Mouse (Mus musculus) retina, adult 2 months (tissue): Measurements from ENCODE around the gene Dennd1a.

Experiments
- DNase-seq: peaks from one replicate; pipeline ENCODE4 v3.0.0-alpha.2; 2012; ENCODE audit warnings: low read depth, low spot score

Gene Dennd1a

DNA sequence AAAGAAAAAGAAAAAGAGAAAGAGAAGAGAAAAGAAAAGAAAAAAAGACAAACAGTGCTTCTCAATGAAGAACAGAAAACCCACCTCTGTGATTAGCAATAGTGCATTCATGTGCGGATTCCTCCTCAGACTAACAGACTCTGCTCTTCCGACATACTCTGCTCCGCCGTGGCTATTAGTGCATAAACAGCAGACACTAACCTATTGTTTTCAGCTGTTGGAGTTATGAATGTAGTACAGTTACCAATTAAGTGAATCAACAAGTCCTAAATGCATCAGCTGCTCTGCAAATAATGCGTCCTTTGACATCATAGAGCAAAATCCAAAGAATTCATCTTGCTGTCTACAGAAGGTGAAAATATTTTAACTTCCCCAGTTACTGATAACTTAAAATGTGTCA, 121.2 kb downstream of the Dennd1a start:
- DNase-seq: no peak

GRCm38 (mm10) chr2:38164326-38165035, 122.7 kb downstream of the Dennd1a start:
- no peak for DNase-seq

GRCm38 (mm10) chr2:38162486-38162885, 124.7 kb downstream of the Dennd1a start:
- no peak for DNase-seq

DNA sequence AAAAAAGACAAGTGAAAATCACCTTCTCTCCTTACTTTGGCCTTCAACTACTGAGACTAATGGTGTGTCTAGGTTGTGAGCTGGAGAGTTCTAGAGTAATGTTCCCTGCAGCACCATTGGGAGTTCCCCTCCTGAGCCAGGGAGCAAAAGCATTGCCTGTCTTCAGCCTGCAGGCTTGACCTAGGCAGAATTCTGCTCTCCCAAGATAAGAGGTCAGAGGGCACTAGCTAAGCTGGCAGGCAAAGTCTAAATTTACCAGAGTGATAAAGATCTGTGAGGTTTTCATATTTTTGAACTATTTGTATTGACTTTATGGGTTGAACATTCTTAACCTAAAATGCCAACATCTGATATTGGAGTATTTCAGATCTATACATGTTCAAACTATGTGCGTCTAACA, 125.7 kb downstream of the Dennd1a start:
- DNase-seq: no peak

- no peak for DNase-seq
Observed at GRCm38 (mm10) chr2:38159736-38160135, 127.5 kb downstream of the Dennd1a start.

DNA sequence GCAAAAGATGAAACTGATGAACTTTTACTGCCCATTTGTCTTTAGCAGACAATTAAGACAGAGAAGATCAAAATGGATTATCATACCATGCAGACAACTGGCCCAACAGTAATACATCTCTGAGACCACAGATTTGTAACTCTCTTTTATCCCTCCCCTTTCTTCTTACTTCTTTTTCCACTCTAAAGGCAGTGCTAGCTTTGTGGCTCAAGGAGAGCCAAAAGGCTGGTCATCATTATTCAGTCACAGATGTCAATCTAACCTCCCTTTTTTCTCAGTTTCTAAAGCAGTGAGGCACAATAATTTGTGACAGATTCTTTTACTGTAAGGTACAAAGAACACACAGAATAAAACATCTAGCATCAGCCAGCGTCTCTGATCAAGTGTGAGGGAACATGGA, 130.2 kb downstream of the Dennd1a start:
- no peak for DNase-seq

GRCm38 (mm10) chr2:38156001-38156400, 131.2 kb downstream of the Dennd1a start:
- DNase-seq: no peak

DNA sequence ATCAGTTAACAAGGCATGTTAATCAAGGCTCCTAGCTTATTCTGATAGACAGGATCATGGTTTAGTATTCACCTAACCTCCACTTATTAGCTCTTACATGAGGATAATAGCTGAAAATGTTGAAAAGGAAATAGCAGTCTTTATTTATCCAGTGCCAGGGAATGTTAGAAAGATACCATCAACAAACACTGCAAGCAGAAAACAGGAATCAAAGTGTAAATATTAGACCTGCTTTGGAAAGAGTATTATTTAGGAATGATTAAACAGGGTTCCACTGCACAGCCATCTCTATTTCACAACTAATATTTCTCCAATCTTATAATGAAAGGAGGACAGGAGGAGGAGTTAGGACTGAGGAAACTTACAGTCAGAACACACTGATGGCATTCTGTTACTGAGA, 142.4 kb downstream of the Dennd1a start:
- no peak for DNase-seq

DNA sequence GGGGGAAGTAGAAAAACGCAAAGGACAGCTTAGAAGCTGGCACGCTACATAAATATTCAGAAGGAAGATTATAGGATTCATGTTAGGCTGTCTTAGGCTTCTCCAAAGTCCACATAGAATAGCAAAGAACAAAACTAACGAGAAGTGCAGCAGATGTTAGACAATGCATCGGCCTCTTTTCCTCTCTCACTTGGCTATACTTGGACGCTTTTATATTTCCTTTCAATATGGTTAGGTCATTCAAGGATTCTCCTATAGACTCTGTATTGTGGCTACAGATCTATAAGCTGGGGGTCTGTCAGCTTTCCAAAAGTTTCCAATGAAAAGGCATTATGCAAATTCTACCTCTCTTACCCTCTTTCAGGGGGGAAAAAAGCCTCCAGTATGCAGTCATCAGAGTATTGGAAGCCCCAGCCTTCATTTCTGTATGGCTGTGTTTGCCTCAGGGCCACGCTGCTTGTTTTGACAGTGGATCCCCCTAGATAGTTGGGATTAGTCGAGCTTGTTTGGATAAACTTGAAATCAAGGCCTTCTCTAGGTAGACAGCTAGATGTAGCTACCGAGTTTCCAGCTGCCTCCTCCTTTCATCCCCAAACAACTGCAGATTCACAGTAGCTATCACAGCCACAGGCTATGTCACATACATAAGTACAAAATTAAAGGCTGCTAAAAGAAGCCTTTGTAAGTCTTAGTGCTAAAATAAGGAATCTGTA, 143.0 kb downstream of the Dennd1a start:
- DNase-seq: no peak

- DNase-seq: no peak
Observed at GRCm38 (mm10) chr2:38142905-38143304, 144.3 kb downstream of the Dennd1a start.

GRCm38 (mm10) chr2:38142210-38142609, 145.0 kb downstream of the Dennd1a start:
- DNase-seq: no peak

- no peak for DNase-seq
Observed at GRCm38 (mm10) chr2:38139536-38139935, 147.7 kb downstream of the Dennd1a start.

DNA sequence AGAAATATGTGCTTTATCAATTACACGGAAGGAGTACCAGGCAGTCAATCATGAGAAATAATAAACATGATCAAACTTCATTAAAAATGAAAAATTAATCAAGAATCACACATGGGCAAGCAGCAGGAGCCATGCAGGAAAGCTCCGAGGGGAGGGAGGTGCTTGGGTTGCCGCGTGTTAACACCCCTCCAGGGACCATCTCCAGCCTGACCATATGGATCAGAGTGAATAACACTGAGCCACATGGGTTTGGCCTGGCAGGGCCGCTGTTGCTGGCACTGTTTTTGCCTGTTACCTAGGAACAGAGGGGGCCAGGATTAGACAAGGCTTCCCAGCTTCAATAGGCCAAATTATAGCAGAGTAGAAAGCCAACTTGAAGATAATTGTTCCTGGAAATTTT, 150.1 kb downstream of the Dennd1a start:
- DNase-seq: no peak

- DNase-seq: no peak
Observed at GRCm38 (mm10) chr2:38135427-38135826, 151.8 kb downstream of the Dennd1a start.

DNA sequence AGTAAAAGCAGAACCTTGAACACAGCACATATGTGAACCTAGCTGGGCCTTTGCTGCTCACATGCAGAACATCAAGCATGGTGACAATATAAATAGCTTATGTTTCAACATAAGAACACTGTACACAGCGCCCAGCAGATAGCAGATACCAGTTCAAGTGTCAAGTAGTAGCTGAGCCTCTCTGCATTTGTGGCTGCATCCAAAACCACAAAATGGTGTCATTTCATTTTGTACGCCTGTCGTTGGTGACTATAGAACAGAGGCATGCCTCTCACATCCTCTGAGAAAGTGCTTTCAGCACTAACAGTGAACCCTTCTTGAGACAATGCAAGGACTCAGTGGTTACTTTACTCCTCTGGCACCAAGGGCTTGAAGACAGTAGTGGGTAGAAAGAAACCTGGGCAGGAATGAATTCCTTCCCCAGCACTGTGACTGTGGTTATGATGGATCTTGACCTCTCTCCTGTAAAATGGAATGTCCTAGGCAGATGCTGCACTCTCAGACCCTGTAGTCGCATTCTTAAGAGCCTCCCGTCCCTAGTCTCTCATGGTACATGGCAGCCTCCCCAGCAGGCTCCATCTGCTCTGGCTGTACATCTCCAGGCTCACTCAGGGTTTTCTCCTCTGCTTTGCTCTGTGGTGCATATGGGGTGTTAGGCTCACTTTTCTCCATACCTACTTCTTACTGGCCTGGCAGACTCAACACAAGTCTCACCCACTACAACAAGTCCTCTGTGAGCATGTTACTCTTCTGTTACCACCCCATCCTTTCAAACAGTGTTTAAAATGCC, 154.0 kb downstream of the Dennd1a start:
- no peak for DNase-seq

DNA sequence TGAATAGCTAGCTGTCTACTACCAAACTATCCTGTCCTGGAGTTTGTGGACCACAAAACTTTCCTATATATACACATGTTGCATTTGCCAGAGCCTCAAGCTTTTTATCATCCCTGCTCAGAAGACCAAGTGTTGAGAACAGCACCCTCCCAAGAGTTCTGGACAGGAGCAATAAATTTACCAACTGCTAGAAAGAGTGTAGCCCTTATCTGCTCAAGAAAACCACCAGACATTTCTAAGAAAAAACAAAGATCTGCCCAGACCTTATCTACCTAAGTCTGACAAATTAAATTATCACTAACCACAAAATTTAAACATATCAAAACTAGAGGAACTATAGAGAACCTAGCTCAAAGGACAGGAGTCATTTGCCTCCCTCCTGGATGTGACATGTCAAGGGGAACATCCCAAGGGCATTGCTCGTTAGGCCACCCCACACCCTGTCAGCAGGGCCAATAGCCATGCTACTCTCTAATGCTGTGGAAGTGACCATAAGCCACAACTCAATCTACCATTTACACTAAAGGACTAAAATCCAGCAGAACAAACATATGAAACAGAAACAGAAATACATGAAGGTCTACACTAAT, 154.9 kb downstream of the Dennd1a start:
- DNase-seq: no peak

DNA sequence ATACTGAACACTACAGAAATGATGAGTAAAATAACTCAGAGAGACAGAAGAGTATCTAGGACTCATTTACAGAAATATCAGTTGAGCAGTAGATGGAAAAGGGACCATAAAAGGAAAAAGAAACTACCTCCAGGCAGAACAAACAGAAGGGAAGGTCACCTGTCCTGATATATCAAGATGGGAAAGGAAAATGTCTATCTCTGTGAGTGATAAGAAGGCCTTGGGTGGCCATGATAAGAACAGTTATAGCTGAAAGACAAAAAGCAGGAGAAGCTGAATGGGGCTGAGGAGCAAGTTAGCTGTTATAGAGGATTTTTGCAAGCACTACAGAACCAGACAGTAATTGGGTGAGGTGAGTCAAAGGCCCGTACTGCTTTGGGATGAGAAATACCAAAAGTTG, 155.7 kb downstream of the Dennd1a start:
- no peak for DNase-seq

GRCm38 (mm10) chr2:38129961-38130802, 157.0 kb downstream of the Dennd1a start:
- DNase-seq: no peak

DNA sequence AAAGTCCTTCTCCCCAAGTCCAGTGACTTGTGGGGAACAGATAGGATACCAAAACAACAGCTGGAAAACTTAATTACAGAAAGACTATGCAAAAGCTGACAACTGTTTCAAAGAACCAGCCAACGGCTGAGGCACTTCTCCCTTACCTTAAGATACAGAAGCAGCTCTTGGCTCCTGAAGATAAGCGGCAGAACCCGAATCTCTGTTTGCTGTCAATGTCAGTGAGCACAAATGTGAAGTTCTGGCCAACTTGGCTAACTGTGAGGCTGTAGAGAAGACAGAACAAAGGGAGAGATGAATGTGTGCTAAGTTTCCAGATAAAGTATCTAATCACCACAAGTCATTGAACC, 160.8 kb downstream of the Dennd1a start:
- no peak for DNase-seq

GRCm38 (mm10) chr2:38125671-38126382, 161.4 kb downstream of the Dennd1a start:
- DNase-seq: no peak

DNA sequence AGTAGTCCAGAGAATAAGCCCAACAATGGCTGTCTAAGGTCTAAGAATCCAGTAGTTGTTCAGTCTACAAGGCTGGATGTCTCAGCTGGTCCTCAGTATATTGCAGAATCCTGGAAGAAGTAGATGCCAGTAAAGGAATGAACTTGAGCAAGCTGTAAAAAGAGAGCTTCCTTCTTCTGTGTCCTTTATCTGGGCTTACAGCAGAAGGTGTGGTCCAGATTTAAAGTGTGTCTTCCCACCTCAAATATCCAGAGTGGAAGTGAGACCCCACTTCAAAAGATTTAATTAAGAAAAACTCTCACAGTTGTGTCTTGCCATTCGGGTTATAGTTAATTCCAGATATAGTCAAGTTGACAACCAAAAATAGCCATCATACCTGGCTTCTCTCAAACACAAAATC, 162.5 kb downstream of the Dennd1a start:
- DNase-seq: no peak
